Mouse (Mus musculus) lung, postnatal 10 days (tissue): ENCODE measurements at regions not wholly inside any gene's neighbourhood (a gene's known extent, or its start where the extent isn't known, plus 50 kb on each side); places are given as distances from the start of the nearest gene placed in this dataset.
A peak's percentile ranks its signal among the peaks of the same experiment; 100 is the strongest.

Experiments used
- DNase-seq: peaks from one replicate; pipeline ENCODE4 v3.0.0; 2021

DNA sequence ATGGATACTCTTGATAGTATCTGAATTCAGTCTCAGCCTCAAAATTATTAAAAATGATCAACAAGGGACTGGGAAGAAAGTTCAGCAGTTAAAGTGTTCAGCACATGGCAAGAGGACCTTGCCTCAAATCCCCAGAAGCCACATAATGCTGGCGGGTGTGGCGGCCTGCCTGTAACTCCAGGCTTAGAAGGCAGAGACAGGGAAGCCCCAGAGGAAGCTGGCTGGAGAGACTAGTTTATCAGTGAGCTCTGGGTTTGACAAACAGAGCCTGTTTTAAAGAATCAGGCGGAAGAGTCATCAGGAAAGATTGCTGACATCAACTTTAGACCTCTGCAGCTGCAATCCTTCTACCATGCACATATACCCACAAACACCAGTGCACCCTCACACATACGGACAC lies 52.1 kb upstream of the Fyn start:
- no peak for DNase-seq

DNA sequence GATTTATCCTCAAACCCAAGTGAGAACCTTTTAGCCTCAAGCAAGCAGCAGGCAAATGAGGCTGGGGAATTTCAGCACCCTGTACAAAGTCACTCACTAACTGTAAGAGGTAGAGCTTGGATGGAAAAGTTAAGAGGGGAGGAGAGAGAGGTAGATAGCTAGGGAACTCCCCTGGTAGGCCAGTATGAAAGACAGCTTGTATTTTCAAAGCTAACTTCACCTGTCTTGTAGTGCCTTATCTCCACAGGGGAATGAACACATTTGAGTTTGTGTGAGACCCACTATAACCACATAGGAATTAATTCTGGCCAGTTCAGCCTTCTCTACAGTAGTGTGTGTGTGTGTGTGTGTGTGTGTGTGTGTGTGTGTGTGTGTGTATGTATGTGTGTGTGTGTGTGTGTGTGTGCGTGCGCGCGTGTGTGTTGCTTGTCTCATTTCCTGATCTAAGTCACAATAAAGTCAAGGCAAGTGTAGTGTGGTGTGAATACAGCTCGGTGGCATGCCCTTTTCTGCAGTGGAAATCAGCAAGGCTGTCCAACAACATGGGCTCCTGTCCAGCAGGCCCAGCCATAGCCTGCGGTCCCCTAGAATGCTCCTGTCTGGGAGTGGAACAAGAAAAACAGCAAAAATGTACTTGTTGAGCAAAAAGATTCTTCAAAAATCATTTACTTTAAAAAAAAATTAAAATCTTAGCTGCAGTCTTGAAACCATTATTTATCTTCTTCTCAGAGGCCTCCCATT lies 53.1 kb upstream of the Fyn start:
- peak; percentile 18 for DNase-seq

- no peak for DNase-seq
Observed at GRCm38 (mm10) chr10:39311501-39311900, 57.2 kb upstream of the Fyn start.

DNA sequence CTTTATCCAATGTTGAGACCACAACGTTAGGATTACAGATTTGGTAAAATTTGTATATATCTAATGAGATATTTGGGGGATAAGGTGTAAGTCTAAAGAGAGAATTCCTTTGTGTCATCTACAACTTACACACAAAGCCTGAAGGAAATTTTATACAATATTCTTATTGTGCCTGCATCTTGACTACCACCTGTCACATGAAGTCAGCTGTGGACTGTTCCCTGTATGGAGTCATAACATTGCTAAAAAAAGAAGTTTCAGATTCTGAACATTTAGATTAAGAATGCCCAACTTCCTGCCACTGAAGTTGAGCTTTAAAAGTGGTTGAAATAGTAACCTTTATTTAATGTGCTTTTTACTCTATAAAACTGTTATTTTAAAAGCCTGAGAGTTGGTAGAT lies 60.1 kb upstream of the Fyn start:
- no peak for DNase-seq

DNA sequence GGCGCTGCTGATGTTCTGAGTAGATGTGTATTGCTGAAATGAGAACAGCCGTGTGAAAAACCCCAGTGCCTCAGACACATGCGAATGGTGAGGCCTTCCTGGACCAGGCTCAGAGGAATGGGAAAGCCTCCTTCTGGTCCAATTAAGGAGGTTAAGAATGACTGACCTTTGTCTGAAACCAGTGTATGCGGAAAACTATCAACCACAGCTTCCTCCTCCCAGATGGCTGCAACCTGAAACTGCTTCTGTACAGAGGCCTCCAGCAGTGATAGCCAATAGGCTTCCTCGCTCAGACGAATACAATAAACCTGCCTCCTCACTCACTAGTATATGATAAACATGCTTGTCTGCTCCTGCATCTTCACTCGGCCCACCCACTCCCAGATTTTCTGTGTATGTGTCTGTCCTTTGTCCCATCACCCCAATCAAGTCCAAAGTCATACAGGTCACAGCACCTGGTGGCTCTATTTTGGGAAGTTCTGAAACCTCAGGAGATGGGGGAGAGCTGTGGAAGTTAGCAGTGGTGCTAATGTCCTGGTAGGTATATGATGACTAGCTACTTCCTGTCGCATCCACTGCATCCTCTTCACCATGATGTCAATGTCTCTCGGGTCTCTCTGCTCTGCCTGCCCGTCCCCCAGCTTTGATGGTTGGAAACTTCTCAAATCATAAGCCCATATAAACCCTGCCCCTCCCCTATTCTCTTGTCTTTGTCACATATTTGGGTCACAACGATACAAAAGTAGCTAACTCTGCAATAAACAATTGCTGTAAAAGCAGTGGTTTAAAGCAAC lies 75.8 kb upstream of the Fyn start:
- no peak for DNase-seq

DNA sequence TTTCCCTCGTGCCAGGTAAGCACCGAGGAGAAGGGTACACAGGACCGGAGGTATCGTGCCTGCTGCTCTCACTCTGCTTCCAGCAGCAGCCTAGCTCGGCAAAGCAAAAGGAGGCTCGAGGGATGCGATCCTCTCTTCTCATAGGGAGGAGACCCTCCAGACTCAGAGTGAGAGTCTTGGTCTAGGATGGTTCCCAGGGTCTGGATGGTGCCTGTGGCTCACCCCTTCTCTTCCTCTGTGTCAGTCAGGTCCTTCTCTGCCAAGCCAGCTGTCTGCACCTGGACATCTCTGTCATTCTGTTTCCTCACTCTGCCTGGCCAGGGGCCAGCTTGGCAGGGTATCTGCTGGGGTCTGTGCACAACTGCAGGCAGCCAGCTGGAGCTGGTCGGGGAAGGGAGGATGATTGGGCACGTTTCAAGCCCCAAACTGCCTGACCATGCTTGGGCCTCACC lies 76.9 kb upstream of the Fyn start:
- peak; percentile 78 for DNase-seq

- DNase-seq = peak; percentile 70
Observed at GRCm38 (mm10) chr10:39291134-39291746, 77.4 kb upstream of the Fyn start.

- DNase-seq = no peak
Observed at GRCm38 (mm10) chr10:39290245-39290644, 78.4 kb upstream of the Fyn start.

DNA sequence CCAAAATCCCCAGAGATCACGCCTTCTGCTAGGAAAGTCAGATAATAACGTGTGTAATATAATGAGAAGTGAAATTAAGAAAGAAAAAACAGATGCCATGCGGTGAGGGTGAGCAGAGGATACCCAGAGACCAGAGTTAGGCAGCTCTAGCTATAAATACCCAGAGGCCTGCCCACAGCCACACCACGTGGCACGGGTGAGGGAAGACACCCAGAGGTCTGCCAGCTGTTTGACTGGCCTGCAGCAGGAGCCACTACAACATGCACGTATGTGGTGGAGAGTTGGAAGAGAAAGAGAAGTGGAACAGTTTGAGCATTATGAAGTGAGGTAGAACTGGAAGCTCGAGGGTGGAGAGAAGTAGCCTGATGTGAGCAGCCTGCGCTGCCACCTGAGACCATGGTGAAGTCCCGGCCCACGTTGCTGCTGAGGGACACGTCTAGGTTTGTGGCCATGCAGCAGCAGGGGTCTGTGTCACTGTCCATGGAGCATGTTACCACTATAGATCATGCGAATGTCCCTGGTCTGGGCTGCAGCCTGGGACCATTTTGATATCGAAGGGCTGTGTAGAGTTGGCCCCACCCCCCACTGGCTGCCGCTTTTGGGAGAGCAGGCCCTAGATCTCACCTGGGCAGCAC lies 88.2 kb upstream of the Fyn start:
- no peak for DNase-seq

GRCm38 (mm10) chr10:39274202-39274601 lies 94.5 kb upstream of the Fyn start:
- DNase-seq = no peak

GRCm38 (mm10) chr10:39273426-39273825 lies 95.2 kb upstream of the Fyn start:
- DNase-seq = no peak

- DNase-seq = no peak
Observed at GRCm38 (mm10) chr10:39272387-39272949, 96.2 kb upstream of the Fyn start.

- DNase-seq = no peak
Observed at GRCm38 (mm10) chr10:39270406-39270805, 98.2 kb upstream of the Fyn start.

DNA sequence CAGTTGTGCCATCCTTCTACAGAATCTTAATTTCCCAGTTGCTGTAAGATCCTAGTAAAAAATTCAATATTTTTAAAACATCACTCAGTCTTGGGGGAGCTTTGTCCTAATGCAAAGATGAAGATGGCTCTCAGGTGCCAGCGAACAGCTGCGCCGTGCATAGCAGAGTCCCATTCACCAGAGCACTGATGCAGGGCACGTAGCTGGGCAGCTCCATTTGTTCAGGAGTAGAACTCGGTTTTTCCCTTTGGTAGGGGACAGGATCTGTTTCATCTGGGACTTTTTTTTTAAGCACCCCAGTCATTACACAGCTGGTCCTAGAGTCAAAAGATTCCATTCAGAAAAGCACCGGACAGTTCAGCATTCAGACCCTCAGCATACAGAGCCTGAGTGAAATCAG lies 101.4 kb upstream of the Fyn start:
- DNase-seq = no peak

DNA sequence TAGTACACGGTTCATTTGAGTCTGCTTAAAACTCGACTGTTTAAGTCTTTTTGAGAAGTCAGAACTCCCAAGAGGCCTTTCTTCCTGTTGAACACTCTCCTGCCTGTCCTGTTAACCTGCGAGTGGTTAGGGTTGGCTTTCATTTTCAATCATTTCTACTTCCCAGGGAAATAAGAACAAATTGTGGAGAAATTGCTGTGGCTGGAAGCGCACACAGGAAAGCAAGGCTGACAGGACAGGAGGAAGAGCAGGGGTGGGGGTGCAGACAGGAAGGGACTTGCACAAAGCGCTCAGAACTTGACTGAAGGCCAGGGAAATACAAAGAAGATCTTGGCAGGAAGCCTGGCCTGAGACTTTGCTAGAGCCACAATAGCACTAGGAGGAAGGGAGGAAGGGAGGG lies 102.2 kb upstream of the Fyn start:
- DNase-seq = peak; percentile 94

- DNase-seq = no peak
Observed at GRCm38 (mm10) chr10:39262466-39262865, 98.9 kb upstream of the Ccn6 start.

DNA sequence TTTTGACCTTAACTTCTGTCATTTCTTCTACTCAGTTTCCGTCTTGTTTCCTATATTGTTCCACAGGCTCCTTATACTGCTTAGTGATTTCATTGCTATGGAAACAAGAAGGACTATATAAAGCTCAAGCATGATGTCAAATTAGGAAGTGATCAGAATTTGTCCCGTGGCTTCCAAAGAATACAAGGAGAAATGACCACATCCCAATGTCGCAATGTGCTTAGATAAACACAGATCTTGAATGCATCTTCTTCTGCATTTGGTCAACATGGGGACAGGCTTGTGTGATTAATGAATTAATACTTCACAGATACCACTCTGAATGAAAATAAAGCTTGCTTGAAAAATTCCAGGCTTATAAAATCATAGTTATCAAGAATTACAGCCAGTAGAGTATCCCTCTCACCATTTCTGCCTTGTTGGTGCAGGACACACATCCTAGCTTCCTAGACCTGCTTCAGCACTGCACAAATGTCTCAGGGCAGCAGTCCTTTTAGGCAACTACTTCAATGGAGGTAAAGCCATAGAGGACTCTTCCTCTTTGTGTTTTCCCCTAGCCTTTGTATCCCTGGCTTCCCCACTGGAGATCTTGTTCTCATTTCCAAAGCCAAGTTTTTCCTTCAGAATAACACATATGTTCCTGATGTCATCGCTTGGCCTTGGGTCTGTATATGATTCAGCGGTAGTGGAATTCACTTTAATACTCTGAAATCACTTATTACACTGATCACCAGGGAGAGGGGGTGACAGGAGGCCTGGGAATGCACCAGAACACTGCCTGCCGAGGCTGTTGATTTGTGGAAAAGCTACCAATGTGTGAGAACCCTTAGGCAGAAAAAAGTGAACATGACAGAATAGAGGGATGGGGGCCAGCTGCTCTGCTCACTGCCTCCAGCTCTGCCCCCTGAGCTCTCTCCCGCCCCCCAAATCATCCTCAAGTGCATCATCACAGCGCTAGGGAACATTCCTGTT lies 97.9 kb upstream of the Ccn6 start:
- peak; percentile 60 for DNase-seq

DNA sequence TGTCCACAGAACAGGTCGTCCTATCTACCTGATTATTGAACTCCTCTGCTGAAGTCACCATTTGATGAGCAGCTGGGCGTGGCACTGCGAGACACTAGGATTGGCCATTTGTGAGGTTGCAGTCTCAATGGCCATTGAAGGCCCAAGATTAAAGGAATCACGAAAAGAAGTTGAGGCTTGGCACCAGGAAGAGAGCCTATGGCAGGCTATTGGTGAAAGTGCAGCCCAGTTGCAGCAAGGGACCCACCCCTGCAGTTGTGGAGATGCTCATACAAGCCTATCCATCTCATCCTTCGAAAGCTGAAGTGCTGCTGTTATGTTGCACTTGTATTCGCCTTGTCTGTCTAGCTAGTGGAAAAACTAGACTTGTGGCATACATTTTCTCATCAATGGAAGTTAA lies 96.5 kb upstream of the Ccn6 start:
- DNase-seq = no peak

- no peak for DNase-seq
Observed at GRCm38 (mm10) chr10:39257371-39258154, 94.0 kb upstream of the Ccn6 start.

DNA sequence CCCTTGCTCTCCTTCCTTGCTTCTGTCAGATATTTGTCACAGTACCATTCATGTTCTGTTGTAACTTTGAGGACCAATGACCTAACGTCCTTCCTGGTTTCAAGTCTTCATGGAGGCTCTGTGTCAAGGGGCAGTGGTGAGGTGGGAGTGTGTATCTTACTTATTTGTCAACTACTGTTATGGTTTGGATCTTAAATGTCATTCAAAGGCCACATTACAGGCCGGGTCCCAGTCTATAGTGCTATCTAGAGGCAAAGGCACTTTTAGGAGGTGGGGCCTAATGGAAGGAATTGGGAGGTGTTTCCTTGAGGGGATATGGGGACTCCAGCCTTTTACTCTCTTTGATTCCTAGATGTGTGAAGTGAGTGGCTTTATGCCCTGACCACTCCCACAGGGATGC lies 91.0 kb upstream of the Ccn6 start:
- DNase-seq = no peak

- DNase-seq = no peak
Observed at GRCm38 (mm10) chr10:39250039-39250438, 86.4 kb upstream of the Ccn6 start.
